Mouse (Mus musculus): Measurements from ENCODE around the gene Olfr729. TPM values are rescaled to one million over a fixed set of nuclear protein-coding genes. Genes with fewer than 3 reads are reported as not detected.

Olfr729 gene
- polyA plus RNA-seq (2015; fragmentation: Illumina TruSeq; extraction: RNeasy Lipid Tissue Mini Kit (QIAGEN cat#74804); ENCODE audit: insufficient read depth, low read depth, low replicate concordance): not detected

DNA sequence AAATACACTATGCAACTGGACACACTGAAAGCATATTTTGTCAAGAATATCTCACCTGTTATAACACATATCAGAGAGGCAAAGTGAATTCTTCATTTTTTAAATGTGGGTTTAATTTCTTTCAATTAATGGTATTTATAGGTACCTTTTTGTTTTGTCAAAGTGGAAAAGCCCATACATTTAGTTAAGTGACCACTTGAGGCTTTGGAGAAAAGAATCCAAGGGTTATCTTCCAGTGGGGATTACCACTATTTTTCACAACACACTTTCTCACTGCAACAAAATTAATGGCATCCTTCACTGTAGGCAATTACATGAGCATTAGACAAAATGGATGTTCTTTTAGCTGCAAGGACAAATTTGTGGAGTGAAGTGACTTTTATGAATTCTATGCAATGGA, at the start of gene Olfr729:
Olfr729 (minus strand) TSS at position 101 of the 400 bp plus-strand sequence.

GRCm38 (mm10) chr14:50188098-50188497, 35.4 kb upstream of the Olfr729 start, which contains the start of gene Olfr730:
Gene Olfr730 (minus strand): TSS chr14:50188198.

GRCm38 (mm10) chr14:50142580-50142979, 10.1 kb downstream of the Olfr729 start, which contains the start of gene Olfr728:
Gene Olfr728 (minus strand): TSS chr14:50142680.

DNA sequence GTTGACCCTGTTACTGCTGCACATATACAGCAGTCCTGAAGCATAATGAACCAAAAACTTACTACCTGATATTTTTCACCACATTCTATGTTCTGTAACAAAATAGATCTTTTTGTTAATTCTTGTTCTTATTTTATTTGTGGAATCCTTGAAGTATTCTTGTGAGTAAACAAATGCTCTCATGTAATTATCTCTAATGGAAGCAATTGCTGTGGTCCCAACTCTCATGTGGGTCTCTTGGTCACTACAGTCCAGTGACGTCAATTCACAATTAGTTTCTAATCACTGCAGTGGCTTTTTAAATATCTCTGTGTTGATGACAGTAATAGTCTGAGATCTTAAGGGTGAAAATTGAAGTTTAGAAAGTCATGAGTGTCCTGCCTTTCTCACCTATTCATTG, 29.8 kb downstream of the Olfr729 start, which contains the start of gene Olfr727:
Olfr727 (plus strand) TSS at position 301 of the 400 bp plus-strand sequence.

Other genes starting within 250 kb of the Olfr729 start
- not detected for gene Olfr723, start 221.1 kb downstream of the Olfr729 start, polyA plus RNA-seq (2015; fragmentation: Illumina TruSeq; extraction: RNeasy Lipid Tissue Mini Kit (QIAGEN cat#74804); ENCODE audit: insufficient read depth, low read depth, low replicate concordance)
- not detected for gene Olfr724, start 189.6 kb downstream of the Olfr729 start, polyA plus RNA-seq (2015; fragmentation: Illumina TruSeq; extraction: RNeasy Lipid Tissue Mini Kit (QIAGEN cat#74804); ENCODE audit: insufficient read depth, low read depth, low replicate concordance)
- gene Olfr725, start 112.5 kb downstream of the Olfr729 start, polyA plus RNA-seq (2015; fragmentation: Illumina TruSeq; extraction: RNeasy Lipid Tissue Mini Kit (QIAGEN cat#74804); ENCODE audit: insufficient read depth, low read depth, low replicate concordance): not detected
- gene Olfr726, start 62.0 kb downstream of the Olfr729 start, polyA plus RNA-seq (2015; fragmentation: Illumina TruSeq; extraction: RNeasy Lipid Tissue Mini Kit (QIAGEN cat#74804); ENCODE audit: insufficient read depth, low read depth, low replicate concordance): not detected
- not detected for gene Olfr727, start 29.7 kb downstream of the Olfr729 start, polyA plus RNA-seq (2015; fragmentation: Illumina TruSeq; extraction: RNeasy Lipid Tissue Mini Kit (QIAGEN cat#74804); ENCODE audit: insufficient read depth, low read depth, low replicate concordance)
- not detected for gene Olfr728, start 10.2 kb downstream of the Olfr729 start, polyA plus RNA-seq (2015; fragmentation: Illumina TruSeq; extraction: RNeasy Lipid Tissue Mini Kit (QIAGEN cat#74804); ENCODE audit: insufficient read depth, low read depth, low replicate concordance)
- gene Olfr730, start 35.3 kb upstream of the Olfr729 start, polyA plus RNA-seq (2015; fragmentation: Illumina TruSeq; extraction: RNeasy Lipid Tissue Mini Kit (QIAGEN cat#74804); ENCODE audit: insufficient read depth, low read depth, low replicate concordance): not detected
- gene Olfr731, start 89.0 kb upstream of the Olfr729 start, polyA plus RNA-seq (2015; fragmentation: Illumina TruSeq; extraction: RNeasy Lipid Tissue Mini Kit (QIAGEN cat#74804); ENCODE audit: insufficient read depth, low read depth, low replicate concordance): not detected
- gene Olfr732, start 131.3 kb upstream of the Olfr729 start, polyA plus RNA-seq (2015; fragmentation: Illumina TruSeq; extraction: RNeasy Lipid Tissue Mini Kit (QIAGEN cat#74804); ENCODE audit: insufficient read depth, low read depth, low replicate concordance): not detected
- gene Olfr733, start 148.6 kb upstream of the Olfr729 start, polyA plus RNA-seq (2015; fragmentation: Illumina TruSeq; extraction: RNeasy Lipid Tissue Mini Kit (QIAGEN cat#74804); ENCODE audit: insufficient read depth, low read depth, low replicate concordance): not detected
- not detected for gene Olfr734, start 173.9 kb upstream of the Olfr729 start, polyA plus RNA-seq (2015; fragmentation: Illumina TruSeq; extraction: RNeasy Lipid Tissue Mini Kit (QIAGEN cat#74804); ENCODE audit: insufficient read depth, low read depth, low replicate concordance)
- not detected for gene Olfr735, start 196.0 kb upstream of the Olfr729 start, polyA plus RNA-seq (2015; fragmentation: Illumina TruSeq; extraction: RNeasy Lipid Tissue Mini Kit (QIAGEN cat#74804); ENCODE audit: insufficient read depth, low read depth, low replicate concordance)
- not detected for gene Tlr11, start 205.0 kb upstream of the Olfr729 start, polyA plus RNA-seq (2015; fragmentation: Illumina TruSeq; extraction: RNeasy Lipid Tissue Mini Kit (QIAGEN cat#74804); ENCODE audit: insufficient read depth, low read depth, low replicate concordance)
- gene Olfr736, start 228.3 kb upstream of the Olfr729 start, polyA plus RNA-seq (2015; fragmentation: Illumina TruSeq; extraction: RNeasy Lipid Tissue Mini Kit (QIAGEN cat#74804); ENCODE audit: insufficient read depth, low read depth, low replicate concordance): not detected

Data from pancreas, adult 10 weeks (tissue).